Mouse (Mus musculus) erythroblast, adult 5-6 weeks (primary cell): ENCODE measurements around the gene Ano1. TPM values are rescaled to one million over a fixed set of nuclear protein-coding genes. Genes with fewer than 3 reads are reported as not detected.

Source experiments
- ATAC-seq: replicated peaks from 2 replicates; pipeline ENCODE4 v1.8.0; 2016; ENCODE audit warnings: moderate number of reproducible peaks, mild to moderate bottlenecking, moderate TSS enrichment, inconsistent platforms; ENCODE audit not compliant: poor library complexity, low FRiP score, severe bottlenecking
- total RNA-seq, 2 experiments: library from RNA; stranded (forward) in 1 of 2; stranded (reverse) in 1 of 2; fragments of 150-400 nt in 1 of 2; fragments of 200-764, 138-1000 nt in 1 of 2; gene quantifications; 2 replicates each; pipeline versions ENCODE4 v1.2.3 to v1.2.4; 2015 to 2017; ENCODE audit warnings: low replicate concordance in 2 of 2

The Ano1 gene
- total RNA-seq, 2 experiments from 2014 or later = not detected

- ATAC-seq = no peak
These were observed 27.5 kb downstream of the Ano1 start for GRCm38 (mm10) chr7:144724283-144724682.

DNA sequence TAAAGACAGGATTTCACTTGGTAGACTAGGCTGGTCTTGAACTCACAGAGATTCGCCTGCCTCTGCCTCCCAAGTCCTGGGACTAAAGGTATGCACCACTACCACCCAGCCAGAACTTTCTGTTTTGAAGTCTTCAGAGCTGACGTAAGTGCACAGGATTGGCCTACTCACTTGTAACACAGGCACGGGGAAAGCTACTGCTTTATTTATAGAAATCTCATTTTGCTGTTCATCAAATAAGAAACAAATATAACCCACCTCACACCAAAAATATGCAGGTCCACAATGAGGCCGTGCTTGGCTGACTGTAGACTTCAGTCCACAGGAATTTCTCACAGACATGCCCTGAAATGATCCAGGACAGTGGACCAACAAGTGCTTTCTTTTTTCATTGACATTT, 31.8 kb downstream of the Ano1 start:
- no peak for ATAC-seq

GRCm38 (mm10) chr7:144717736-144718135, 34.0 kb downstream of the Ano1 start:
- ATAC-seq = no peak

DNA sequence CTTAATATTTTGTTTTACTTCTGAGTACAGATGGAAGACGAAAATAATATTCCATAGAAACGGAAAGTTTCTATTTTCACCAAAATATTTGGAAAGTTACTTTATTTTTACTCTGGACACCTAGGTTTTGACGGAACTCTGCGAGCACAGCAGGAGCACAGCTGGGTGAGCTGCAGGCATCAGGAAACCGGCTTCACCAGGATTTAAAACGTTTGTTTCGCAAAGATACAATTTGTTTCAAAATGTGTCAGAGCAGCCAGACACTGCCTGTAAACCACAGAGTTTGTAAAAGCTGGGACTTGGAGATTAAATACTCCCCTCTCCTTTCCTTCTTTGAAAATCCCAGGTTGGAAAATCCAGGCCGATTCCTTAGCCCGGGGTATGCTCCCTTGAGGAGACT, 53.9 kb downstream of the Ano1 start:
- ATAC-seq = no peak

DNA sequence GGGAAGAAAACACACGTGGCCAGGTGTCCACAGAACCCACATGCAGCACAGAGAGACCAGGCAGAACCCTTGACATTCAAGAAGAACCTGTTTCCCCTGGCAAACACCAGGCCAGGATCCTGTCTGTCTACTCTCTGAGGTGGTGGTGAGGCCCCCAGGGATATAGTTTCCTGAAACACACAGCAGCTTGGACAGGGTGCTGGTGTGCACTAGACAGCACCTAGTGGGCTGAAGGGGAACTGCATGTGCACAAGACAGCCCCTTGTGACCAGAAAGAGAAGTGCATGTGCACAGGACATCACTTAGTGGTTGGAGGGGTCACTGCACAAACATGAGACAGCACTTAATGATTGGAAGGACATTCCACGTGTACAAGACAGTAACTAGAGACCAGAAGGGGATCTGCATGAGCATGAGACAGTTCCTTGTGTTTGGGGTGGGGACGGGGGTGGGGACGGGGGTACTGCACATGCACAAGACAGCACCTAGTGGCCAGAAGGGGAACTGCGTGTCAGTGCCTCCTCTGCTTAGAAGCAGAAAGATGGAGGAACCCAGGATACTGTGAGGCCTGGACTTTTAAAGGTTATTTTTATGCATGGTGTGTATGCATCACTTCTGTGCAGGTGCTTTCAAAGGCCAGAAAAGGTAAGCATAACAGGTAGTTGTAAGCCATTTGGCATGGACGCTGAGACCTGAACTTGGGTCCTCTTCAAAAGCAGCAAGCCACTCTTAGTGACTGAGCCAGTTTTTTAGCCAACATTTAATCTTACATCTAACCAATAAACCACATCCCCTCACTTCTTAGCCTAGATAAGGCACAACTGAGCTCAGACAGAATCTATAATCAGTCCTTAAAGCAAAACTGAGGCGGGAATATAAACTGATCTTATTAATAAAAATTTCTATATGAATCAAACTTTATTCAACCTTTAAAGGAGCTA, 54.7 kb downstream of the Ano1 start:
- ATAC-seq = peak; percentile 91

DNA sequence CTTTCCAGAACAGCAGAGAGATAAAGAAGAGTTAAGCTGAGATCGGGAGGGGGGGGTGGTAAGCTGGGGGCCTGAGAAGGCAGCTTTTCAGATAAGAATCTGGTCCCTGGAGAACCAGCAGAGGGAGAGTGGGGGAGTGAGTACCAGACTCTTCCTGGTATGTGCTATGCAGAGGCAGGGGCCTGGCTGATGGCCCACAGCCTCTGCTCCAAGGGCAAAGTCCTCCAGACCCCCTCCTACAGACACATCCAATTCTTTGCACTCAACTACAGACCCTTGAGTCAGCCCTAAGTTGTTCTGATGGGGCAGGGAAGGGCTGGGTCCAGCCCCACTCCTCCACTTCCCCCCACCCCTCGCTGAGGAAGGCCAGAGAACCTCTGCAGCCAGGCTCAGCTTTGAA, 61.9 kb downstream of the Ano1 start:
- ATAC-seq = no peak

- ATAC-seq = no peak
These were observed 62.6 kb downstream of the Ano1 start for GRCm38 (mm10) chr7:144689136-144689535.

DNA sequence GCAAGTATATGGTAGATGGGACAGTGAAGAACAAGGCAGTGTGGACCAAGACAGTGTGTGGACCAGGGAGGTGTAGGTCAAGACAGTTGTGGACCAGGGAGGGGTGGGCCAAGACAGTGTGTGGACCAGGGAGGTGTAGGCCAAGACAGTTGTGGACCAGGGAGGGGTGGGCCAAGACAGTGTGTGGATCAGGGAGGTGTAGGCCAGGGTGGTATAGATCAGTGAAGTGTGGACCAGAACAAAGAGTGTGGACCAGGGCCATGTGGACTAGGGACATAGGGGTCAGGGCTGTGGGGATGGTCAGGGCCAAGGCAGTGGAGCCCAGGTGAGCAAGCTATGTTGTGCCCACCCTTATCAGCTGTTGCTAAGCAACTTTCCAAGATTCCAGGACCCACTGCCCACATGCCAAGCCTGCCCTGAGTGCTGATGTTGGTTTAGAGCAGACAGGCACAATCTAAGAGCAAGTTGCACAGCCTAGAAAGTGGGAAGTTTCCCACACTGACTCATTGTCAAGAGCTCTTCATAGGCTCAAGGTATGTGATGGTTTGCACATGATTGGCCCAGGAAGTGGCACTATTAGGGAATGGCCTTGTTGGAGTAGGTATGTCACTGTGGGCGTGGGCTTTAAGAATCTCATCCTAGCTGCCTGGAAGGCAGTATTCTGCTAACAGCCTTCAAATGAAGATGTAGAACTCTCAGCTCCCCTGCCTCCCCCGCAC, 64.0 kb downstream of the Ano1 start:
- ATAC-seq = no peak

DNA sequence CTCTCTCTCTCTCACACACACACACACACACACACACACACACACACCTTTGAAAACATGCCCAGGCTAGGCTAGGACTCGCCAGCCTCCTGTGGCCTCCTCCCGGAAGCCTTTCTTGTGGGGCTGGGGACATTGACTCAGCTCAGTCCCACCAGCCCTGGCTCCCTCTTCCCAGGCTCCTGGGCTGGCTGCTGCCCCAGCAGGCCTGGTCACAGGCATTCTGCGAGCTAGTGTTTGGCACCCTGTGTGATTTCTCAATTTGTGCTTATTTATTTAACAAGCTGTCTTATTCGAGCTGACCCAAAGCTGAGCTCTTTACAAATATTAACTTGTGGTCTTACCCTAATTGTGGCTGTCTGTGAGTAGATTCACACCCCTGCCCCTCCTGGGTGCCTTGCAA, 66.8 kb downstream of the Ano1 start:
- ATAC-seq = no peak

GRCm38 (mm10) chr7:144684467-144684866, 67.3 kb downstream of the Ano1 start:
- no peak for ATAC-seq

GRCm38 (mm10) chr7:144680096-144680495, 71.7 kb downstream of the Ano1 start:
- ATAC-seq = no peak

- no peak for ATAC-seq
These were observed 73.3 kb downstream of the Ano1 start for GRCm38 (mm10) chr7:144678241-144679030.

GRCm38 (mm10) chr7:144677341-144678086, 74.3 kb downstream of the Ano1 start:
- no peak for ATAC-seq

DNA sequence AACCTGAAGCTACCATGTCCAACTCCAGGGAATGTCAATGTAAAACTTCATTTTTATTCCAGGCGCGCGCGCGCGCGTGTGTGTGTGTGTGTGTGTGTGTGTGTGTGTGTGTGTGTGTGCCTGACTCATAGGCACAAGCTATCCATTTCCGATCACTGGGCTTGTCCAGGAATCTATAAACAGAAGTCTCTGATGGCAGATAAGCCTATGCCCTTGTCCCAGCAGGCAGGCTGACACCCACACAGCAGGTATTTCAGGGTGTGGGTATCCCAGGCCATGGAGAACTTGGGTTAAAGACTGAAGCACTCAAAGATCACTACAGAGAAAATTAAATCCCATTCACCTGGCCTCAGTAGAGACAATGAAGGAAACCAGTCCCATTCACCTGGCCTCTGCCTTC, 76.1 kb downstream of the Ano1 start:
- ATAC-seq = no peak

DNA sequence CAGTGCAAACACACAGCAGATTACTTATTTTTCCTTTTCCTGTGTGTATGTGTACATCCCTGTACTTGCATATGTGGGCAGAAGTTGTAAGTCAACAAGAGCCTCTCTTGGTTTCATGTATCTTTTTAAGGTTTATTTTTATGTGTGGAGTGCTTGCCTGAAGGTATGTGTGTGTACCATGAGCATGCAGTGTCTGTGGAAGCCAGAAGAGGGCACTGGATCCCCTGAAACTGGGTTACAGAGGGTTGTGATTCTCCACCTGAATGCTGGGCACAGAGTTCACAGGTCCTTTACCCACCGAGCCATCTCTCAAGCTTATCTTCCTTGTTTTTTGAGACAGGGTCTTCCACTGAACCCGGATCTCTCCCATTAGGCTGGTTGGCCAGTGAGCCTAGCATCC, 81.9 kb downstream of the Ano1 start:
- no peak for ATAC-seq

GRCm38 (mm10) chr7:144668603-144669278, 83.0 kb downstream of the Ano1 start:
- ATAC-seq = no peak

DNA sequence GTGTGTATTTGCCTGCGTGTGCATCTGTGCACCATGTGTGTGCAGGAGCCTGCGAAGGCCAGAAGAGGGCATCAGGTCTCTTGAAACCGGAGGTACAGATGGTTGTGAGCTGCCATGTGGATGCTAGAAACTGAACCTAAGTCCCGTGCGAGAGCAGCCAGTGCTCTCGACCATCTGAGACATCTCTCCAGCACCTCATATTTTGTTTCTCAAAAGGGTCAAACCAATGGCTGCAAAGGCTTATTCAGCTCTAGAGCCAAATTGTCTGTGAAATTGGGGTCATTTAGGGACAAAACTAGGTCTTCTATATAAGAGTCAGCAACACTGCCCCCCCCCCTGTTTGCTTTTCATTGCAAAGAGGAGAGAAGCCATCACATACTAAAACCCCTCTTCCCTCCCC, 84.7 kb downstream of the Ano1 start:
- no peak for ATAC-seq

GRCm38 (mm10) chr7:144665585-144665984, 86.2 kb downstream of the Ano1 start:
- ATAC-seq = no peak

GRCm38 (mm10) chr7:144663566-144663965, 88.2 kb downstream of the Ano1 start:
- ATAC-seq = no peak
